Mouse (Mus musculus): ENCODE data around the gene Gse1.

Gse1 gene

GRCm38 (mm10) chr8:120428492-120428891, 200.2 kb downstream of the Gse1 start:
- no peak for DNase-seq

- DNase-seq: no peak
Observed at GRCm38 (mm10) chr8:120429116-120429515, 200.9 kb downstream of the Gse1 start.

GRCm38 (mm10) chr8:120431042-120431441, 202.8 kb downstream of the Gse1 start:
- no peak for DNase-seq

GRCm38 (mm10) chr8:120432438-120432837, 204.2 kb downstream of the Gse1 start:
- DNase-seq: no peak

- DNase-seq: no peak
Observed at GRCm38 (mm10) chr8:120433143-120433542, 204.9 kb downstream of the Gse1 start.

- DNase-seq: no peak
Observed at GRCm38 (mm10) chr8:120433734-120434133, 205.5 kb downstream of the Gse1 start.

- DNase-seq: no peak
Observed at GRCm38 (mm10) chr8:120435781-120436180, 207.5 kb downstream of the Gse1 start.

- DNase-seq: no peak
Observed at GRCm38 (mm10) chr8:120436491-120437030, 208.3 kb downstream of the Gse1 start.

- peak; percentile 48 for DNase-seq
Observed at GRCm38 (mm10) chr8:120437207-120437606, 209.0 kb downstream of the Gse1 start.

GRCm38 (mm10) chr8:120437666-120438395, 209.6 kb downstream of the Gse1 start:
- peak; percentile 81 for DNase-seq

GRCm38 (mm10) chr8:120439309-120439708, 211.1 kb downstream of the Gse1 start:
- peak; percentile 45 for DNase-seq

GRCm38 (mm10) chr8:120440739-120441138, 212.5 kb downstream of the Gse1 start:
- DNase-seq: peak; percentile 83

GRCm38 (mm10) chr8:120441637-120442036, 213.4 kb downstream of the Gse1 start:
- DNase-seq: no peak

GRCm38 (mm10) chr8:120442306-120443003, 214.2 kb downstream of the Gse1 start:
- no peak for DNase-seq

GRCm38 (mm10) chr8:120445249-120445648, 217.0 kb downstream of the Gse1 start:
- no peak for DNase-seq

GRCm38 (mm10) chr8:120448131-120448530, 219.9 kb downstream of the Gse1 start:
- no peak for DNase-seq

- no peak for DNase-seq
Observed at GRCm38 (mm10) chr8:120449139-120449538, 220.9 kb downstream of the Gse1 start.

GRCm38 (mm10) chr8:120449608-120450031, 221.4 kb downstream of the Gse1 start:
- DNase-seq: peak; percentile 60

GRCm38 (mm10) chr8:120452111-120452510, 223.9 kb downstream of the Gse1 start:
- no peak for DNase-seq

GRCm38 (mm10) chr8:120454404-120454803, 226.1 kb downstream of the Gse1 start:
- no peak for DNase-seq

- peak; percentile 43 for DNase-seq
Observed at GRCm38 (mm10) chr8:120460375-120460774, 232.1 kb downstream of the Gse1 start.

GRCm38 (mm10) chr8:120462119-120462551, 233.9 kb downstream of the Gse1 start:
- DNase-seq: no peak

GRCm38 (mm10) chr8:120462611-120463010, 234.4 kb downstream of the Gse1 start:
- no peak for DNase-seq
